Mouse (Mus musculus): ENCODE measurements around the gene Hdac4.
A peak's percentile ranks its signal among the peaks of the same experiment; 100 is the strongest.

Hdac4 gene

GRCm38 (mm10) chr1:92129751-92130150 lies 65.7 kb downstream of the Hdac4 start:
- DNase-seq = no peak

- peak; percentile 25 for DNase-seq
These were observed 67.7 kb downstream of the Hdac4 start for GRCm38 (mm10) chr1:92127785-92128184.

GRCm38 (mm10) chr1:92127366-92127765 lies 68.1 kb downstream of the Hdac4 start:
- peak; percentile 26 for DNase-seq

GRCm38 (mm10) chr1:92124497-92125201 lies 70.8 kb downstream of the Hdac4 start:
- no peak for DNase-seq

GRCm38 (mm10) chr1:92119303-92119702 lies 76.2 kb downstream of the Hdac4 start:
- DNase-seq = no peak

- DNase-seq = no peak
These were observed 77.9 kb downstream of the Hdac4 start for GRCm38 (mm10) chr1:92117597-92117996.

- no peak for DNase-seq
These were observed 79.3 kb downstream of the Hdac4 start for GRCm38 (mm10) chr1:92116169-92116568.

GRCm38 (mm10) chr1:92114091-92114490 lies 81.4 kb downstream of the Hdac4 start:
- no peak for DNase-seq

- DNase-seq = peak; percentile 54
These were observed 82.1 kb downstream of the Hdac4 start for GRCm38 (mm10) chr1:92113243-92114009.

- no peak for DNase-seq
These were observed 82.9 kb downstream of the Hdac4 start for GRCm38 (mm10) chr1:92112591-92112990.

- DNase-seq = no peak
These were observed 83.9 kb downstream of the Hdac4 start for GRCm38 (mm10) chr1:92111551-92111950.

GRCm38 (mm10) chr1:92111026-92111425 lies 84.5 kb downstream of the Hdac4 start:
- no peak for DNase-seq

GRCm38 (mm10) chr1:92109221-92109620 lies 86.3 kb downstream of the Hdac4 start:
- DNase-seq = no peak

- DNase-seq = no peak
These were observed 86.9 kb downstream of the Hdac4 start for GRCm38 (mm10) chr1:92108556-92108955.

GRCm38 (mm10) chr1:92107996-92108395 lies 87.5 kb downstream of the Hdac4 start:
- DNase-seq = no peak

GRCm38 (mm10) chr1:92107521-92107920 lies 88.0 kb downstream of the Hdac4 start:
- no peak for DNase-seq

- no peak for DNase-seq
These were observed 88.9 kb downstream of the Hdac4 start for GRCm38 (mm10) chr1:92106486-92107160.

GRCm38 (mm10) chr1:92104718-92105117 lies 90.8 kb downstream of the Hdac4 start:
- no peak for DNase-seq

GRCm38 (mm10) chr1:92103971-92104370 lies 91.5 kb downstream of the Hdac4 start:
- no peak for DNase-seq

- DNase-seq = no peak
These were observed 92.1 kb downstream of the Hdac4 start for GRCm38 (mm10) chr1:92103377-92103776.

- DNase-seq = no peak
These were observed 92.7 kb downstream of the Hdac4 start for GRCm38 (mm10) chr1:92102825-92103224.

GRCm38 (mm10) chr1:92100371-92100891 lies 95.1 kb downstream of the Hdac4 start:
- peak; percentile 54 for DNase-seq

GRCm38 (mm10) chr1:92099964-92100363 lies 95.5 kb downstream of the Hdac4 start:
- no peak for DNase-seq

Measured in lung, postnatal 36 days (tissue).